Mouse (Mus musculus): ENCODE results near the gene Srpk2.

DNA sequence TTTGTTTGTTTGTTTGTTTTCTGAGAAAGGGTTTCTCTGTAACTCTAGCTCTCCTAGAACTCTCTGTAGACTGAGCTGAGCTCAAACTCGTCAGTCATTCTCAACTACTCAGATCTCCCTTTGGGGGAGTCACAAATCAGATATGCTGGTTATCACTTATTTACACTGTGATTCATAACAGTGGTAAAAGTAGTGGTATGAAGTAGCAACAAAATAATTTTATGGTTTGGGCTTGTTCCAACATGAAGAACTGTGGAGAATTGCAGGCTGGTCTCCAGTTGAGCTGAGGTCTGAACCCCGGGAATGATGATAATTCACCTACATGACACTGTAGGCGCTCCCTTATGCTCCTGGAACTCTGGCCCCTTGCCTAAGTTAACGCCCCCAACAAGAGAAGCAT, 124.2 kb downstream of the Srpk2 start:
- no peak for TF ChIP-seq CTCF (IDR thresholded peaks at IDR 0.05; ENCODE audit: insufficient read depth, low read length)
- no peak for TF ChIP-seq POLR2A (IDR thresholded peaks at IDR 0.05; ENCODE audit: borderline replicate concordance, extremely low read depth, low read depth, low read length)

Measured in lung, adult 2 months (tissue).